Mouse (Mus musculus) Muller cell, postnatal 12 days (primary cell): ENCODE measurements around the gene Sipa1l3.

ENCODE experiments used
- DNase-seq: peaks from one replicate; pipeline ENCODE4 v3.0.0-alpha.2; 2015; ENCODE audit errors: inconsistent ontology term

Sipa1l3 gene

GRCm38 (mm10) chr7:29416906-29417305 is 101.5 kb downstream of the Sipa1l3 start:
- no peak for DNase-seq

- no peak for DNase-seq
Observed at GRCm38 (mm10) chr7:29411838-29412580, 106.4 kb downstream of the Sipa1l3 start.

- no peak for DNase-seq
Observed at GRCm38 (mm10) chr7:29411216-29411816, 107.1 kb downstream of the Sipa1l3 start.

DNA sequence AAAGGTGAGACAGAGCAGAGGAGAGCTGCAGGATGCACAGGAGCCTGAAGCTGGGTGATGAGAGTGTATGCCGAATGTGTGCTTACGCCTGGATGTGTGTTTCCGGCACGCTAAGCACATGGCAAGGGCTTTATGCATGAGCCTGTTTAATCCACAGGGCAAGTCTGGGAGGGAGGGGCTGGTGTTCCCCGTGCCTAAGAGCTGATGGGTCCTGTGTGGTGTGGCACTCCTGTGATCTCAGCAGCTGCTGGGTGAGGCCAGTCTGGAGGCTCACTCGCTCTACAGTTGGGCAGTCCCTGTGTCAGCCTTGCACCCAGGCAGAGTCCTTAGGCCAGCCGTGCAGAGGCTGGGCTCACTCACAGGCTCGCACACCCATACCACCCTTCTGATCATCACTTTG is 108.0 kb downstream of the Sipa1l3 start:
- DNase-seq, result no peak

DNA sequence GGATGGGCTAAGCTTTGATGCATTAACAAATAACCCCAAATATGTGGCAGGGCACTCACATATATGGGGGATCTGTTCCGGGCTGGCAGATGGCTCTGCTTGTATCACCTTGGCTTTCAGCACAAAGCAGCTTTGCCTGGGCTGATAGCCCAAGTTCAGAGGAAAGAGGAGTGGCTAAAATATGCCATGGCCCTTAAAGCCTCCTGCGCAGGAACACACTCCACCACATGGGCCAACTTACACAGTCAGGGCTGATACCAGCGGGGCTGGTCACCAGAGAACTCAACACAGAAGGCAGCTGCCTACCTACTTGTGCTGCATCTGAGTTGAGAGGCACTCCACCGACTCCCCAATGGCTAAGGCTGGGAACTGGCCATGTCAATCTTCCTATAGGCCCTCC is 111.6 kb downstream of the Sipa1l3 start:
- DNase-seq, result no peak

- no peak for DNase-seq
Observed at GRCm38 (mm10) chr7:29404126-29404525, 114.3 kb downstream of the Sipa1l3 start.

GRCm38 (mm10) chr7:29402015-29402414 is 116.4 kb downstream of the Sipa1l3 start:
- no peak for DNase-seq

DNA sequence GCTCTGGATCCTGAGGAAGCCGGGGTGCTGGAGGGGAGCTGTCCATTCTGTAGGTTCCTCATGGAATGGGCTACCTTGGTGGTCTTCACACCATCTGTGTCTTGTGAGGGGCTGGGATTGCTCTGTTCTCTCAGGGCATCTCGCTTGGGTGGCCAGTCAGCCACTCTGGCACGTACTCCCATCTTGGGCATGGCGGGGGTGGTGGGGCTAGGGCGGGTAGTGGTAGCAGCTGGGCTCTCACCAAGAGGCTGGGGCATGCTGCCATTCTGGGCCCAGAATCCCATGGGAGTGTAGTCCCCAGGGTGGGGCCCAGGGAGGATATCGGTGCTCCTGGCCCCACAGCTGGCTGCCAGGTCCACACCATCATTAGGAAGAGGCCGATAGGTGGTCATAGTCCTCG is 118.0 kb downstream of the Sipa1l3 start:
- DNase-seq, result no peak

DNA sequence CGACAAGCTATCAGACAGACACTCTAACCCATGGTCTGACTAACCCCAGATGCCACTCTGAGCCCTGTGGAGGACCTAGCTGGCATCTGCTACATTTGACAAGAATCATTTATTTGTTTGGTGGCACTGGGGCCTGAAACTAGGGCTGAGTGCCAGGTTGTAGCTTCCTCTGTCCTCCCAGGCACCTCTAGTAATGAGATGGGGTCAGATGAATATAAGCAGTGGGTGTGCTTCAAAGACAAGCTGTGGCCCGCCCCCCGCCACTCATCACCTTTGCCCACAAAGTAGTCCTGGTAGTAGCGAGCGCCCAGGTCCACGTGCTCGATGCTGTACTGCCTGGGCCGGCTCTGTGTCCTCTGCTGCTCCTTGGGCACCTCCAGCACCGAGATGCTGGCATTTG is 119.4 kb downstream of the Sipa1l3 start:
- DNase-seq, result no peak

- peak; percentile 82 for DNase-seq
Observed at GRCm38 (mm10) chr7:29397486-29397885, 121.0 kb downstream of the Sipa1l3 start.

GRCm38 (mm10) chr7:29396943-29397340 is 121.5 kb downstream of the Sipa1l3 start:
- no peak for DNase-seq

DNA sequence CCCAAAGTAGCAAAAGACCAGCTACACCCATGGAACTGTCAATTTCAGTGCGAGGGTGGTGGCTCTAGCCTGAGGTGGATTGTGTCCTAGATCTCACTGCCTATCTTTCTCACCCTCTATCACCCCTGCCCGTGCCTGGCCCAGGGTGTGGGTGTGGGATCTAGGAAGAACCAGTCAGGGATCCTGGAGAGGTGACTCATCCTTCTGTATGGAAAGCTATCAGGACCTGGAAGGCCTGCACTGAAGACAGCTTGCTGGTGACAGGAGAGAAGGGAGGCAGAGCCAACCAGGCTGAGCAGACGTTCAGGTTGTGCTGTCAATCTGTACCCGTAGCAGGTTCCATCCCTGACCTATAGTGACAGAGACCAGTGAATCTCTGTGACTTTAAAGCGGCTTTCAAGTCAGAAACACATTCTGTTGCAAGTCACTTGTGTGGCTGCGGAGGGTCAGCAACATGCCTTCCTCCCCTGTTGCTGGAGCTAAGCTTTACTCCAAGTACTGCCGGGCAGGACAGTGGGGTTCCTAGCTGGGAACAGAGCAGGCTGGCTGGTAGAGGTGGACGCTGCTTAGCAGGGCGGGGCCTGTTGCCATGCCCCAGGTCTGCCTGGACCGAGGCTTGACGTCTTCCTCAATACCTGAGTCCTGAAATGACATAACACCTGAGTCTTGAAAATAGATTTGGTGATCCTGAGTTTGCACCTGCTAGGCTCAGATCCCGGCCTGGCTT is 122.1 kb downstream of the Sipa1l3 start:
- no peak for DNase-seq

- DNase-seq, result no peak
Observed at GRCm38 (mm10) chr7:29395179-29395578, 123.3 kb downstream of the Sipa1l3 start.

GRCm38 (mm10) chr7:29393292-29393691 is 125.1 kb downstream of the Sipa1l3 start:
- DNase-seq, result peak; percentile 65

- no peak for DNase-seq
Observed at GRCm38 (mm10) chr7:29392805-29393204, 125.6 kb downstream of the Sipa1l3 start.

DNA sequence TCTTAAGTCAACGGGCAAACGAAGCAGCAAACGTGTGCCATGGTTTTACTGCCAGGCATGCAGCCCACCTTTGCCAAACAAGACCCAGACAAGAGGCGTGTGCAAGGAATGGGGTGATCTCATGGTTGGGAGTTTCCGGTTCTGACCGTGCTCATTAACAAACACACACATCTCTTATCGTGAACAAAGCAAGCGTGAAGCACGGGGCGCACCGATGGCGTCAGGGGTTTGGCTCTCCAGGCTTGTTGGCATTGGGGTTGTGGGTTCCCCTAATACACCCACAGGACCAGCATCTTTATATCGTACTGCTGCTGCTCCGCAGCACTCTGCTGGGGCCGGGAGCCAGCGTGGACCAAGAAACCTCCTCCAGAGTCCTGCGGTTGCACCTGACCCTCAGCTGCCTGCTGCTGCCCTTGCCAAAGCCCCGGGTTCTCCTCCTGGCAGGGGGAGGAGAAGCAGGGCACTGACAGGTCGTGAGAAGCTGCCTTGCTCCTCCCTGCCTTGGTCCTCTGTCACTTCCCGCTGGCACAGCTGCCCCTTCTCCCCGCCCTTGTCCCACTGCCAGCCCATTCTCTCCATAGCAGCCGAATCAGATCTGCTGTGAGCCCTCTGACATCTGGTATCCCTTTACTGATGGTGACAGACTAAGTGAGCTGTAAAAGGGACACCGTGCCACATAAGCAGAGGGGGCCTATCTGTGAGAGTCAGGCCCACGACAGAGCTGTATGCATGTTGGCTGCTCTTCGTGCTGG is 126.5 kb downstream of the Sipa1l3 start:
- DNase-seq, result peak; percentile 98

DNA sequence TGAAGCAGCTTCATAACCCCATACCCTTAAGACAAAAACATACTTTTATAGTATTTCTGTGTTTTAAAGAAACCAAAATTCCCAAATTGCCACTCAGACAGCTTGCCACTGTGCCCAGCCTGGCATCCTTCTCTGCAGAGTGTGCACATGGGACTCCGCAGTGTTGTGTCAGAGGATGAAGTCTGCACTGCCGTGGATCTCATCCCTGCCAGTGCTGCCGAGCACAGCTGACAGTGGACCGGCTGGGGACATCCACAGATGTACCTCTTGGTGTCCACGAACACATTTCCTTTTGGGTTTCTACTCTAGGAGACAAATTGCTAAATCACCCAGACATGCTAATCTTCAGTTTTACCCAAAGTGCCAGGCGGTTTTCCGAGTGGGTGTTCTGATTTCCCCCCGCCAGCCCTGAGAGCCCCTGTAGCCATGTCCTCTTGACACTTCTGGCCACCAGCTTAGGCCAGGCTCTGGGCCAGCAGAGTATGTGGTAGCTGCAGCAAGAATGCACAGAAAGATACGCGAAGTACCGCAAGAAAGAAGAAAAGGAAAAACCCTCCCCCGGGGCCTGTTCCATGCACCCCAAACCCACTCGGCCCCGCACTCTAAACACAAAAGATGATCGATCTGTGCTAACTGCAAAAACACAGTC is 127.2 kb downstream of the Sipa1l3 start:
- DNase-seq, result no peak

GRCm38 (mm10) chr7:29390234-29390633 is 128.2 kb downstream of the Sipa1l3 start:
- no peak for DNase-seq

DNA sequence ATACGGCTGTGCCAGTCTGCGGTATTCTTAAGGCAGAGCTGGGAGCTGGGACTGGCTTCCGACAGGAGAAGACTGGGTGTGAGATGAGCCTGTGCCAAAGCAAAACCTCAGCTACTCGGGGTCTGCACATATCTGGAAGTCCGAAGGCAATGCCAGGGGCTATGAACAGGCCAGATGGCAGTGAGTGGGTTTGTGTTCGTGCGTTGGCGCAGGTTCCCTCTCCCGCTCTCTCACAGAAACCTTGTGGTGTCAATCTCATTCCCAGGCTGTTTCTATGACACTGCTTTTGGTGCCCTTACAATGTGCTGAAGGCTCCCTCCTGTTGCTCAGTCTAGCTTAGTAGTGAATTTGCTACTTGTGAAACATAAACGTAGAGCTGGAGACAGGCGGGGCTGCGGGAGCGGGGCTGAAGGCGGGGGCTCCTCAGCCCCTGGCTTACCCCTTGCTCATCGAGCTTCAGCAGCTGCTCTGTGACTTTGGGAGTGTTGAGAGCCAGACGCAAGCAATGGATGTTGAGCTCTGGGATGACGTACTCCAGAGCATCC is 130.8 kb downstream of the Sipa1l3 start:
- DNase-seq, result no peak

DNA sequence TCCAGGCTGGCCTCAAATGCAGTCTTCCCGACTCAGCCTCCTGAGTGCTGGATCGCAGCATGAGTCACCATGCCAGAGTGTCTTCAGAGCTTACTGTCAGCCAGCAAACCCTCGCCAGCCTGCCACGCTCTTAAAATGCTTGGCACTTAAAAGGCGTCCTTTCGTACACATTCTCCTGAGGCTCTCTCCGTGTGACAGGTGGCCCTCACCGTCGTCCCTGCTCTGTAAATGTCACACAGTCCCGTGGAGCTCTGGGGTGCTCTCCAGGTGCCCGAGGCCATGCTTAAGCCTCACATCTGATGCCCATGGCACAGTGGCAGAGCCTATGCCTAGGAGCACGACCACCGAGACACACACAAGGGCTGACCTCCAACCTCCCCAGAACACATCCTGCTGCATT is 132.1 kb downstream of the Sipa1l3 start:
- DNase-seq, result no peak

GRCm38 (mm10) chr7:29385791-29386190 is 132.7 kb downstream of the Sipa1l3 start:
- no peak for DNase-seq
